Mouse (Mus musculus): ENCODE measurements around the gene Hmgb1.

GRCm38 (mm10) chr5:149228700-149229618 is 44.7 kb upstream of the Hmgb1 start:
- no peak for TF ChIP-seq CTCF (IDR thresholded peaks at IDR 0.05; ENCODE audit: low read depth, low read length)
- TF ChIP-seq GATA1 (IDR thresholded peaks at IDR 0.05; ENCODE audit: borderline replicate concordance, low read length), result no peak
- no peak for TF ChIP-seq GATA2 (IDR thresholded peaks at IDR 0.05; ENCODE audit: borderline replicate concordance, low read depth, low read length)
- no peak for TF ChIP-seq POLR2AphosphoS5 (IDR thresholded peaks at IDR 0.05; ENCODE audit: insufficient replicate concordance, low read depth, low read length)
- no peak for TF ChIP-seq TAL1 (conservative IDR thresholded peaks at IDR 0.05; ENCODE audit: low read depth, low read length)
